Mouse (Mus musculus): ENCODE measurements around the gene Pibf1.

Gene Pibf1

GRCm38 (mm10) chr14:99099267-99099966, at the start of gene Pibf1, which contains the start of gene Dis3:
Pibf1 (plus strand) TSS chr14:99099424.
Dis3 (minus strand) TSS chr14:99099770.
- DNase-seq: peak; percentile 99

- DNase-seq: peak; percentile 66
Measured at GRCm38 (mm10) chr14:99058959-99059586, 40.2 kb upstream of the Pibf1 start.

DNA sequence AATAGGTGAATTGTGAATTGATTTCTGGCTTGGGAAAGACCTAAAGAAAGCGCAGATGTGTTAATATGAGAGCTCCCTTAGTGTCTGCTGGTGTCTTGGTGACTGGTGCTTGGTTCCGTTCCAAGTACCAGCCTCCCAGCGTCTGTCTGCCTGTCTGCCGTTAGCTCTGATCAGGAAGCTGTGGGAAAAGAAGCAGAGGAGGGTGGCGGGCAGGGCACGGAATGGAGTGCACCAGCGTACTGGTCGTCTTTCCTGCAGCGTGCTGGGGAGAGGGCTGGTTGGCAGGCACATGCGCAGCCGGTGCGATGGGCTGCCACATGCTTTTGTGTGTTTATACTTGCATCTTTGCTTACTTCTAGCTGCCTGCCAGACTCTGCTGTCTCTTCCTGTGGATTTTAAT, 38.6 kb upstream of the Pibf1 start:
- peak; percentile 37 for DNase-seq

GRCm38 (mm10) chr14:99063091-99063490, 36.1 kb upstream of the Pibf1 start:
- no peak for DNase-seq

GRCm38 (mm10) chr14:99071146-99071545, 28.1 kb upstream of the Pibf1 start:
- no peak for DNase-seq

DNA sequence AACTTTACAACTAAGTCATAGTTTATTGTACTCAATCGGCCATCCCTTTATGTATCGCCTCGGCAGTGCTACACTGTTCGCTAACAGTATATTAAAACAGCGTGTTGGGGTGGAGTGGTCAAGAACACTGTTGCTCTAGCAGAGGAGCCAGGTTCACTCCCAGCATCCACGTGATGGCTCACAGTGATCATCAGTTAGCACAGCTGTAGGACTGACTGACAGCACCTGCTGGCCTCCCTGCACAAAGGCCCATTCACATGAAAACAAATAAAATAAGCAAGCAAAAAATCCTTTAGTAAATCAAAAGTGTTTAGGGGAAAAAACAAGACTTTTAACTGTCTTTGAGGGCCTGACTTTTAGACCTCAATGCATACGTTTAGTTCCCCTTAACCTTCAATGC, 10.3 kb upstream of the Pibf1 start:
- DNase-seq: no peak

GRCm38 (mm10) chr14:99099967-99100587, 853 bp downstream of the Pibf1 start:
- no peak for DNase-seq

GRCm38 (mm10) chr14:99103050-99103449, 3.8 kb downstream of the Pibf1 start:
- no peak for DNase-seq

DNA sequence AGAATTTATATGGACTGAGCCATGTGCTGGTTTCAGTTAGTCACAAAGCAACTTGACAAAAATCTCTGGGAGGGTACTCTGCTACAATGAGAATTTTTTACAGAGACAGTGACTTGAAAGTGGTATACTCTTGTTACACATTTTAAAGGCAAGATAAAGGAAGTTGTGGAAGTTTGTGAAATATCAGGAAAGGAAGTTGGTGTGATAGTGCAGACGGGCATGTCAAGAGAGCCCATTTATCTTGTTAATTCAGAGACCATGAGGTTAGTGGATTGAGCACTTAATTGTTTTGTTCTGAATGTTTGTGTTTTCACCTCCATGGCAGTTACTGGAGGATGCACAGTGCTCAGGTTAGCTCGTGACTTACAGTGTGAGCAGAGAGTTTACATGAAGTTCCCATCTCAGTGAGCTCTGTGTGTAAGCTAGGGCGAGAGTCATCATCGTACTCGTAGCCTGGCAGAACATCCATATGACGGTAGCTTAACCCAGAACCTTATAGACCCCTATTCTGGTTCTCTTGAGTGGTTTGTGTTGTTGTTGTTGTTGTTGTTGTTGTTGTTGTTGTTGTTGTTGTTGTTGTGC, 5.4 kb downstream of the Pibf1 start:
- DNase-seq: no peak

GRCm38 (mm10) chr14:99106671-99107070, 7.4 kb downstream of the Pibf1 start:
- DNase-seq: no peak

GRCm38 (mm10) chr14:99107631-99108187, 8.5 kb downstream of the Pibf1 start:
- no peak for DNase-seq

DNA sequence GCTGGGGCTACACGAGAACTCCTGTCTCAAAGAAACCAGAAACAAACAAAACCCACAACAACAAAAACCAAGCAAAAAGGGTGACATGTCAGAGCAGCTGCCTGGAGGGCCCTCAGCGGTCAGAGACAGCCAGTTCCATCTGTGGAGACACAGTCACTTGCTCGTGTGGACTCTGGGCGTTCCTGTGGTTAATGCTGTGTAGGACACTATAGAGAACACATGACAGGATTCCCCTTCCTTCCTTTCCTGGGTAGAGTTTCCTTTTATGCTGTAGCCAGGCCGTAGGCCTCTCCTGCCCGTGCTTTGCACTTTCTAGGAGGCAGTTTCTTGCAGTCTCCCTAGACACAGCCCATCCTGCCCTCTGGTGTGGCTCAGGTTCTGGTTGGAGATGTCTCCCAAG, 9.5 kb downstream of the Pibf1 start:
- no peak for DNase-seq

GRCm38 (mm10) chr14:99117576-99117975, 18.4 kb downstream of the Pibf1 start:
- DNase-seq: no peak

DNA sequence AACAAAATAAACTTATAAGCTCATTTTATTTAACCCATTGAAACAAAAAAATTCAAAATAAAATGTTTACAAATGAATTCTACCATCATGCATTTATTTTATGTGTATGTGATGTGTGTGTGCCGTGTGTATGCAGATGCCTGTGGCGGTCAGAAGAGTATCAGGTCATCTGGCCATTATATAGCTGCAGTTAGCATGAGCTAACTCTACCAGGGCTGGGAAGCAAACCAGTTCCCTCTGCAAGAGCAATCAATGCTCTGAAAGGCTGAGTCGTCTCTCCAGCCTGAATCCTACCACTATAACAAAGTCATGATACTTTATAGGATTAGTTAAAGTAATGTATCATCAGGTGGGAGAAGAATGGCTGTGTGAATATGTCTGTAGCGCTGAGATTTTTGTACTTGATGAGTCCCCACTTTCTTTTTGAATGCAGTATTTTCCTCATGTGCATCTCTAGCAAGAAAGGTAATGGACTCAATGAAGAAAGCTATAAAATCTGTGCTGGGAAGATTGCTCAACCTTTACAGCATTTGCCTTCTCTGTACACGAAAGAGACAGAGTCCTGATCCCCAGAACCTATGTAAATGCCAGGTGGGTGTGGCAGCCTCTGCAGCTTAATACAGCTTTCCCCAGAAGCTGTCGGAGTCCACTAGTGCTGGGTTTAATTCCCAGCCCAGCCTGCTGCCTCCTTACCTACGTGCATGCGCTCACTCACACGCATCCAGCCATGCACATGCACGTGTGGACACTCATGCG, 22.5 kb downstream of the Pibf1 start:
- DNase-seq: no peak

DNA sequence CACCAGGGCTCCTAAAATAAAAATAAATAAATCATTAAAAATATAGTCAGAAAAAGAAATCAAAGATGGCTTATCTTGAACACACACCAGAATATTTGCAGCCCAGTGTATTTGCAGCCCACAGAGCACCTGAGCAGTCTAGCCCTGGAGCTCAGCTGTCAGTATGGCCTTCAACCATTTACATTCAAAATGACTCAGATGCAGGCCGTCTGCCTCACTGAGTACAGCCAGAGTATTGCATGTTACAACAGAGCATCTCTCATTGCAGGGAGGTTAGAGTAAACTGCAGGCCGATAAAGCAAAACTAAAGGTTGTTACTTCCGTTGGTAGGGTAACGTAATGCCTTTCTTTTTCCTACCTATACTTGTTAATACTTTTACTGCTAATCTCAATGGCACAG, 24.9 kb downstream of the Pibf1 start:
- no peak for DNase-seq

DNA sequence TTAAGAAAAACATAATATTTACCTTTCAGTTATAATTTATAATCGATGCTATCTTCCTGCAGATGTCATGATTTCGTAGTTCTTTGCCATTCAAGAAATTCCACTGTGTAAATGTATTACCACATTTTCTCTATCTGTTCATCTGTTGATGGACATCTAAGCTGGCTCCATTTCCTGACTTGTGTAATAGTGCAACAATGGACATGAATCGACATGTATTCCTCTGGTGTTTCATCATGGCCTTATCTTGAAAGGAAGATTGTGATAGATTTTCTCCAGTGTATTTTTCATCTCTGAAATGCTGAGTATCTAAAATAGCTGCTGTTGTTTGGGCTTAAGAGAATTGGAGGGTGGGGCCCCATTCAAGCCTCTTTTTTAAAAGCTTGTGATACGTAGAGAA, 27.5 kb downstream of the Pibf1 start:
- DNase-seq: no peak

DNA sequence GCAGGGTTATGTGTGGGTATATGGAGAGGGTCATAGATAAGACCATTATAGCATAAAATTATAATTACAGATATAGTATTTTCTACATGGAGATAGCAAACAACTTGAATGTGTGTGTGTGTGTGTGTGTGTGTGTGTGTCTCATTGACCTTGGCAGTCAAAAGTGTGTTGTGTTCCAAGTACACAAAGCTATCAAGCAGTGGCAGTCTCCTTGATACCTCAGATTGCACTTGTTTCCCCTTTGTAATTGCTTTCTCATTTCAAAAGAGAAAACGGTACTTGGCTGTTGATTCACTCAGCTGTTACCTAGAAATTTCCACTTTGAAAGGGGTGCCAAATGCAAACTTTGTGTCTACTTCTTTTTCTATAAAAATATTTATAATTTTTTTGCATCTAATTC, 28.3 kb downstream of the Pibf1 start:
- DNase-seq: no peak

DNA sequence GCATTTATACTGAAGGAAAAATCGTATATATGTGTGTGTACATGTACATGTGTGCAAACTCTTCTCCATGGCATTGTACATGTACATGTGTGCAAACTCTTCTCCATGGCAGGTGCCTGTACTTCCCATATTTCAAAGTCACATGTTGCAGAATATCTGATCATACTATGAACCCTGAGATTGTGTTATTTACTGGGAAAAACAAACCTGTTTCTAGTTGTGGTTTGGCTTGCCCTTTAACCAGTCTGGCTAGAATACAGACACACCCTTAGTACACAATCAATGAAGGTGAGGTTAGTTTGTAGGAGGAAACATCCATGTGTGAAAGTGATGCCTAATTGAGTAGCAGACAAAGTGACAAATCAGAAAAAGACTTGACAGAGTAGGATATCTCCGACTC, 29.8 kb downstream of the Pibf1 start:
- no peak for DNase-seq

DNA sequence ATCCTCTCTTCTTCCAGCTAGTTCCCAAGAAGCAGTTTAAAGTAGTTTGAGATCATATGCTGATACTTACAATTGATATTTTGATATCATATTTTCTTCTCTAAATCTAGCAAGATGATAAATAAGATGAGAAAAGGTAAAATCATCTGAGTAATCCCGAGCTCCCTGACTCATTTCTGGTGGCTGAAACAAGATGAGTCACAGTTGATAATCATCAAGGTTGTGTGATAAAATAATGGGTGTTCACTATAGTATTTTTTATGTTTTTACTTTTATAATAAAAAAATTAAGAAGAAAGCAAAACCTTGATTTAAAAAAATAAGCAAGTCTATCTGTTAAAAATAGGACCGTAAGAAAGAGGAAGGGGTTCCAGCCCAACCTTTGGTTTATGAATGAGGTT, 34.8 kb downstream of the Pibf1 start:
- DNase-seq: no peak

DNA sequence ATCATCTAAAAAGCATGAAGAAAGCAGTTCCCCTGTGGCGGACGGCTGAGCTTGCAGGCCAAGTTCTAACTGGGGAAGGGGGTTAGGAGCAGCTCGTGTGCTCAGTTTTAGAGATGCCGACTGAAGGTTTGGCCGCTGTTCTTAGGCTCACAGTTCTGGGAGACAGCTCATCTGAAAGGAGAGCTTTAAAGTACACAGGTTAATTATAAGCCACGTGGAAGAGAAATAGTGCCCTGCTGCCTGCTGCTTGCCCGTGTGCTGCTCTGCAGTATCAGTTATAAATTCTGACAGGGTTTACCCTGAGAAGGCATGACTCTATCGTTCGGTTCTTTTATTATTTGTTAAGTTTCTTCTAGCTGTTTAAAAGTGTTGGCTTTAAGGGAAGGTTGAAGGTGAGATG, 36.5 kb downstream of the Pibf1 start:
- no peak for DNase-seq

- DNase-seq: no peak
Measured at GRCm38 (mm10) chr14:99136297-99136696, 37.1 kb downstream of the Pibf1 start.

DNA sequence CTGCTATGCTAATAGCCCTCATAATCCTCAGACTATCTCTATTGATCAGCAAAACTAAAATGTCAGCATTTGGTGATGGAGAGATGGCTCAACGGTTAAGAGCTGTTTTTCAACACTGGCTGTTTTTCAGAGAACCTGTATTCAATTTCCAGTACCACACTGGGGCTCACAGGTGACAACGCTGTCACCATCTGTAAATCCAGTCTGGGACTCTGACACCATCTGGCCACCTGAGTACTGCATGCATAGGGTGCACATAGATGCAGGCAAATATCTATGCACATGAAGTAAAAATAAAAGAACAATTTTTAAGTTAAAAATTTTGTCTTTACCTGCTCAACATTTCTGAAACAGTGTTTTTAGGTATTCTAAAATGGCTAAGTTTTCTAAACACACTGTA, 40.8 kb downstream of the Pibf1 start:
- DNase-seq: no peak

All from right cerebral cortex, adult 18-20 months (tissue).